6 mouse cellular contexts compared by ENCODE assay signal in the genomic region with DNA sequence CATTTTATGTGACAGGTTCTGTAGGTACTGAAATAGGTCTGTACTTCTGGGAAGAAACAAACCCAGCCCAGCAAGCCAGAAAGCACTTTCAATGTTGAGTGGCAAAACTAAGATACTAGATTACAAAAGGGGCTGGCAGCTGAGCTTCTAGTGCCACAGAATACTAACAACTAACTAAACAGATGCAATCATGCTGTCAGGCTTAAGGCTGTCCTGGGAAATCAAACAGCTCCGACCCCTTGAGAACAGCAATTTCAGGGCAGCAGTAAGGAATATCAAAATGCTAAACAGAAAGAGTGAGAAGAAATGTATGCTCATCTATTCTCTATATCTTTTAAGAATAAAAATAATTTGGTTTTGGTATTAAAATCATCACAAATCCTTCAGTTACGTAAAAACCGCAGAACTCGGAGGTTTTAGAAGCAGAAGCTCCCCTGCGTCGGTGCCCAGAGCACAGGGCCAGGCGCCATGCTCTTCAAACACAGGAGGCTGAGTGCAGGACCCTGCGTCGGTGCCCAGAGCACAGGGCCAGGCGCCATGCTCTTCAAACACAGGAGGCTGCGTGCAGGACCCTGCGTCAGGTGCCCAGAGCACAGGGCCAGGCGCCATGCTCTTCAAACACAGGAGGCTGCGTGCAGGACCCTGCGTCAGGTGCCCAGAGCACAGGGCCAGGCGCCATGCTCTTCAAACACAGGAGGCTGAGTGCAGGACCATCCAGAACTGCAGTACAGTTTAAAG. TPM values are rescaled to one million over a fixed set of nuclear protein-coding genes. Genes with fewer than 3 reads are reported as not detected.
DNase-seq lines count a peak whose midpoint lies in the region; ATAC-seq and TF ChIP-seq lines count a peak whose summit lies in the region.
"Not testable (repeated sequence)": the region's sequence is repeated elsewhere in the genome, so short reads cannot be mapped to it uniquely, and the experiment has no call there.

No protein-coding gene starts in this region.

- intact Hi-C loops in gastrocnemius, adult 2 months (cut with DNase I): loop anchor here (1.0 kb wide), 1 partner anchor 14 kb away; the partner anchor contains the start of genes Stradb and Trak2

- not testable (repeated sequence) for TF ChIP-seq CTCF in gastrocnemius, adult 2 months (IDR thresholded peaks at IDR 0.05)

- H3K36me3 ChIP-seq in heart, embryonic 14.5 days (ENCODE audit: control insufficient read depth, insufficient read depth, low read length); hindbrain, embryonic 16.5 days (ENCODE audit: control insufficient read depth, insufficient read depth, low read length); midbrain, embryonic 12.5 days; neural tube, embryonic 12.5 days: not testable (repeated sequence)
- peaks cover 18% of the 10 kb centered on the region for H3K36me3 ChIP-seq in liver, embryonic 13.5 days

- H3K27me3 ChIP-seq in heart, embryonic 14.5 days (ENCODE audit: control insufficient read depth, insufficient read depth, low read length); hindbrain, embryonic 16.5 days (replicated peaks; ENCODE audit: control insufficient read depth, insufficient read depth, low read length); liver, embryonic 13.5 days; midbrain, embryonic 12.5 days; neural tube, embryonic 12.5 days (replicated peaks): not testable (repeated sequence)

- not testable (repeated sequence) for DNase-seq in gastrocnemius, adult 2 months; liver, embryonic 13.5 days

- H3K4me1 ChIP-seq in heart, embryonic 14.5 days (ENCODE audit: control insufficient read depth in 2 of 2, insufficient read depth in 2 of 2, low read length in 2 of 2): peaks cover 23 to 71% of the 10 kb centered on the region in 2 experiments
- not testable (repeated sequence) for H3K4me1 ChIP-seq in hindbrain, embryonic 16.5 days (ENCODE audit: control insufficient read depth, insufficient read depth, low read depth, low read length); midbrain, embryonic 12.5 days; neural tube, embryonic 12.5 days
- peaks cover 96% of the 10 kb centered on the region for H3K4me1 ChIP-seq in liver, embryonic 13.5 days (replicated peaks)

- ATAC-seq in heart, embryonic 14.5 days (ENCODE audit: insufficient number of reproducible peaks, insufficient read depth, low FRiP score, low read depth); liver, embryonic 13.5 days (ENCODE audit: low read depth): not testable (repeated sequence)
- peak; percentile 57; the same call in 1 of the 2 replicates for ATAC-seq in hindbrain, embryonic 16.5 days
- peak; percentile 52; the same call in 1 of the 2 replicates for ATAC-seq in midbrain, embryonic 12.5 days (ENCODE audit: low FRiP score, low read depth)
- ATAC-seq in neural tube, embryonic 12.5 days (ENCODE audit: low FRiP score, low read depth): peak; percentile 58; the same call in 1 of the 2 replicates

- 67% methylated on average over 16 of the region's 16 CpGs for WGBS in heart, embryonic 14.5 days
- 75% methylated on average over 16 of the region's 16 CpGs for WGBS in hindbrain, embryonic 16.5 days
- 83% methylated on average over 16 of the region's 16 CpGs for WGBS in liver, embryonic 13.5 days (ENCODE audit: insufficient replicate concordance)
- whole genome bisulfite sequencing in midbrain, embryonic 12.5 days: 79% methylated on average over 16 of the region's 16 CpGs
- WGBS in neural tube, embryonic 12.5 days: 87% methylated on average over 16 of the region's 16 CpGs

- peak overlapping the region; percentile 82 for H3K27ac ChIP-seq in gastrocnemius, adult 2 months
- H3K27ac ChIP-seq in heart, embryonic 14.5 days (replicated peaks in 1 of 2; ENCODE audit: control insufficient read depth in 1 of 2, insufficient read depth in 1 of 2, low read depth in 2 of 2, low read length in 2 of 2): peak overlapping the region; percentile 60 to 64; a peak in 2 of 4 replicates
- H3K27ac ChIP-seq in hindbrain, embryonic 16.5 days (ENCODE audit: low read depth, low read length); neural tube, embryonic 12.5 days: not testable (repeated sequence)
- H3K27ac ChIP-seq in liver, embryonic 13.5 days: peak overlapping the region; percentile 99
- 0 out of 2 replicates have a peak overlapping the region, but pooled peaks have one; percentile 25 for H3K27ac ChIP-seq in midbrain, embryonic 12.5 days (replicated peaks)

- not testable (repeated sequence) for H3K9ac ChIP-seq in heart, embryonic 14.5 days (ENCODE audit: low read length); hindbrain, embryonic 16.5 days (ENCODE audit: low read depth, low read length); midbrain, embryonic 12.5 days (replicated peaks); neural tube, embryonic 12.5 days
- H3K9ac ChIP-seq in liver, embryonic 13.5 days: peak overlapping the region; percentile 59

- H3K4me2 ChIP-seq in heart, embryonic 14.5 days (ENCODE audit: low read length); hindbrain, embryonic 16.5 days (ENCODE audit: low read length); midbrain, embryonic 12.5 days (replicated peaks); neural tube, embryonic 12.5 days (replicated peaks): not testable (repeated sequence)
- peak overlapping the region; percentile 68 for H3K4me2 ChIP-seq in liver, embryonic 13.5 days

- H3K9me3 ChIP-seq in heart, embryonic 14.5 days (ENCODE audit: control insufficient read depth, low read length); hindbrain, embryonic 16.5 days (ENCODE audit: control insufficient read depth, low read length); liver, embryonic 13.5 days (replicated peaks); midbrain, embryonic 12.5 days; neural tube, embryonic 12.5 days: not testable (repeated sequence)

- not testable (repeated sequence) for H3K4me3 ChIP-seq in gastrocnemius, adult 2 months; heart, embryonic 14.5 days (ENCODE audit: control insufficient read depth in 1 of 2, insufficient read depth in 1 of 2, low read depth in 1 of 2, low read length in 2 of 2); hindbrain, embryonic 16.5 days (ENCODE audit: low read length); midbrain, embryonic 12.5 days; neural tube, embryonic 12.5 days
- 0 out of 2 replicates have a peak overlapping the region, but pooled peaks have one; percentile 2 for H3K4me3 ChIP-seq in liver, embryonic 13.5 days (replicated peaks)

RNA-seq across cellular contexts. Expression of gene Trak2, which starts 14.3 kb away (rescaled TPM):
- total RNA-seq in gastrocnemius, adult 2 months (2021): 10 to 100 TPM; 72.9 to 83.5 TPM
- 29.6 and 32.6 TPM in 2 replicates for polyA plus RNA-seq in heart, embryonic 14.5 days (2014; fragmentation: Nextera tagmentation; extraction: Ambion mirVana)
- 15.0 and 18.7 TPM in 2 replicates for polyA plus RNA-seq in hindbrain, embryonic 16.5 days (2015; fragmentation: Nextera tagmentation; extraction: Ambion mirVana)
- 41.5 and 58.7 TPM in 2 replicates for polyA plus RNA-seq in liver, embryonic 13.5 days (2015; fragmentation: Nextera tagmentation; extraction: Ambion mirVana)
- 19.9 and 20.4 TPM in 2 replicates for polyA plus RNA-seq in midbrain, embryonic 12.5 days (2016; fragmentation: Nextera tagmentation; extraction: Ambion mirVana)
- polyA plus RNA-seq in neural tube, embryonic 12.5 days (2016; fragmentation: Nextera tagmentation; extraction: Ambion mirVana): 18.5 and 18.9 TPM in 2 replicates

RNA-seq across cellular contexts. Expression of gene Stradb, which starts 14.4 kb away (rescaled TPM):
- total RNA-seq in gastrocnemius, adult 2 months (2021): 100 to 1,000 TPM; 130 to 145 TPM
- polyA plus RNA-seq in heart, embryonic 14.5 days (2014; fragmentation: Nextera tagmentation; extraction: Ambion mirVana): 29.1 and 33.9 TPM in 2 replicates
- 106 and 108 TPM in 2 replicates for polyA plus RNA-seq in hindbrain, embryonic 16.5 days (2015; fragmentation: Nextera tagmentation; extraction: Ambion mirVana)
- polyA plus RNA-seq in liver, embryonic 13.5 days (2015; fragmentation: Nextera tagmentation; extraction: Ambion mirVana): 41.0 and 44.8 TPM in 2 replicates
- 40.8 and 46.2 TPM in 2 replicates for polyA plus RNA-seq in midbrain, embryonic 12.5 days (2016; fragmentation: Nextera tagmentation; extraction: Ambion mirVana)
- polyA plus RNA-seq in neural tube, embryonic 12.5 days (2016; fragmentation: Nextera tagmentation; extraction: Ambion mirVana): 45.2 and 46.3 TPM in 2 replicates
